Mouse (Mus musculus) cerebellum, adult 9-11 months (tissue): ENCODE measurements around the gene Cnnm4.

Experiments used
- DNase-seq: peaks from one replicate; pipeline ENCODE4 v3.0.0; 2022

The Cnnm4 gene

GRCm38 (mm10) chr1:36545845-36546600 is 74.6 kb downstream of the Cnnm4 start:
- no peak for DNase-seq

- peak; percentile 99 for DNase-seq
These were observed 75.6 kb downstream of the Cnnm4 start, which contains the start of gene Ankrd39 for GRCm38 (mm10) chr1:36546888-36547471. Ankrd39 (minus strand) TSS chr1:36547445.

GRCm38 (mm10) chr1:36547981-36548598 is 76.7 kb downstream of the Cnnm4 start:
- peak; percentile 67 for DNase-seq

- DNase-seq = no peak
These were observed 77.4 kb downstream of the Cnnm4 start for GRCm38 (mm10) chr1:36548771-36549170.

GRCm38 (mm10) chr1:36549491-36549890 is 78.1 kb downstream of the Cnnm4 start:
- peak; percentile 52 for DNase-seq

GRCm38 (mm10) chr1:36550075-36550863 is 78.8 kb downstream of the Cnnm4 start:
- DNase-seq = peak; percentile 76

GRCm38 (mm10) chr1:36551904-36552303 is 80.5 kb downstream of the Cnnm4 start:
- peak; percentile 71 for DNase-seq

- DNase-seq = peak; percentile 92
These were observed 81.1 kb downstream of the Cnnm4 start for GRCm38 (mm10) chr1:36552506-36552905.

- peak; percentile 57 for DNase-seq
These were observed 83.4 kb downstream of the Cnnm4 start for GRCm38 (mm10) chr1:36554633-36555399.

- peak; percentile 74 for DNase-seq
These were observed 84.5 kb downstream of the Cnnm4 start for GRCm38 (mm10) chr1:36555798-36556395.

GRCm38 (mm10) chr1:36556553-36557456 is 85.4 kb downstream of the Cnnm4 start:
- DNase-seq = peak; percentile 92

- no peak for DNase-seq
These were observed 86.1 kb downstream of the Cnnm4 start for GRCm38 (mm10) chr1:36557457-36558011.
